Mouse (Mus musculus): ENCODE results near the gene Wfdc3. TPM values are rescaled to one million over a fixed set of nuclear protein-coding genes. Genes with fewer than 3 reads are reported as not detected.

Gene Wfdc3
- polyA plus RNA-seq, 1 experiment from 2014 or later = 1.1 TPM

Other genes starting within 250 kb of the Wfdc3 start
- gene Pigt, start 248.4 kb downstream of the Wfdc3 start, polyA plus RNA-seq (2015; fragmentation: Nextera tagmentation; extraction: Ambion mirVana) = 70.7 and 75.8 TPM in 2 replicates
- gene Wfdc2, start 183.5 kb downstream of the Wfdc3 start, polyA plus RNA-seq (2015; fragmentation: Nextera tagmentation; extraction: Ambion mirVana) = 399 and 441 TPM in 2 replicates
- not detected in 2 replicates for gene Spint3, start 172.5 kb downstream of the Wfdc3 start, polyA plus RNA-seq (2015; fragmentation: Nextera tagmentation; extraction: Ambion mirVana)
- not detected in 2 replicates for gene Wfdc6a, start 160.5 kb downstream of the Wfdc3 start, polyA plus RNA-seq (2015; fragmentation: Nextera tagmentation; extraction: Ambion mirVana)
- gene Eppin, start 152.3 kb downstream of the Wfdc3 start, polyA plus RNA-seq (2015; fragmentation: Nextera tagmentation; extraction: Ambion mirVana) = not detected in 2 replicates
- gene Wfdc6b, start 132.4 kb downstream of the Wfdc3 start, polyA plus RNA-seq (2015; fragmentation: Nextera tagmentation; extraction: Ambion mirVana) = not detected in 2 replicates
- not detected in 2 replicates for gene Wfdc8, start 132.3 kb downstream of the Wfdc3 start, polyA plus RNA-seq (2015; fragmentation: Nextera tagmentation; extraction: Ambion mirVana)
- not detected in 2 replicates for gene Wfdc16, start 107.1 kb downstream of the Wfdc3 start, polyA plus RNA-seq (2015; fragmentation: Nextera tagmentation; extraction: Ambion mirVana)
- not detected in 2 replicates for gene Wfdc10, start 89.9 kb downstream of the Wfdc3 start, polyA plus RNA-seq (2015; fragmentation: Nextera tagmentation; extraction: Ambion mirVana)
- gene Wfdc9, start 89.3 kb downstream of the Wfdc3 start, polyA plus RNA-seq (2015; fragmentation: Nextera tagmentation; extraction: Ambion mirVana) = not detected in 2 replicates
- gene Wfdc11, start 71.8 kb downstream of the Wfdc3 start, polyA plus RNA-seq (2015; fragmentation: Nextera tagmentation; extraction: Ambion mirVana) = not detected in 2 replicates
- 0.97 and 1.3 TPM in 2 replicates for gene Wfdc13, start 60.8 kb downstream of the Wfdc3 start, polyA plus RNA-seq (2015; fragmentation: Nextera tagmentation; extraction: Ambion mirVana)
- gene Spint4, start 47.4 kb downstream of the Wfdc3 start, polyA plus RNA-seq (2015; fragmentation: Nextera tagmentation; extraction: Ambion mirVana) = 0.49 and 1.2 TPM in 2 replicates
- not detected in 2 replicates for gene Spint5, start 30.6 kb downstream of the Wfdc3 start, polyA plus RNA-seq (2015; fragmentation: Nextera tagmentation; extraction: Ambion mirVana)
- gene Dnttip1, start 52 bp upstream of the Wfdc3 start, polyA plus RNA-seq (2015; fragmentation: Nextera tagmentation; extraction: Ambion mirVana) = 73.3 and 74.2 TPM in 2 replicates
- 449 and 509 TPM in 2 replicates for gene Ube2c, start 24.0 kb upstream of the Wfdc3 start, polyA plus RNA-seq (2015; fragmentation: Nextera tagmentation; extraction: Ambion mirVana)
- gene Tnnc2, start 34.0 kb upstream of the Wfdc3 start, polyA plus RNA-seq (2015; fragmentation: Nextera tagmentation; extraction: Ambion mirVana) = 21.0 and 22.3 TPM in 2 replicates
- gene Snx21, start 39.9 kb upstream of the Wfdc3 start, polyA plus RNA-seq (2015; fragmentation: Nextera tagmentation; extraction: Ambion mirVana) = 22.7 and 25.2 TPM in 2 replicates
- gene Acot8, start 59.0 kb upstream of the Wfdc3 start, polyA plus RNA-seq (2015; fragmentation: Nextera tagmentation; extraction: Ambion mirVana) = 27.3 and 30.8 TPM in 2 replicates
- 10.6 and 11.9 TPM in 2 replicates for gene Zswim3, start 59.2 kb upstream of the Wfdc3 start, polyA plus RNA-seq (2015; fragmentation: Nextera tagmentation; extraction: Ambion mirVana)
- 21.7 and 22.3 TPM in 2 replicates for gene Zswim1, start 76.8 kb upstream of the Wfdc3 start, polyA plus RNA-seq (2015; fragmentation: Nextera tagmentation; extraction: Ambion mirVana)
- not detected in 2 replicates for gene Spata25, start 82.6 kb upstream of the Wfdc3 start, polyA plus RNA-seq (2015; fragmentation: Nextera tagmentation; extraction: Ambion mirVana)
- gene Ctsa, start 86.9 kb upstream of the Wfdc3 start, polyA plus RNA-seq (2015; fragmentation: Nextera tagmentation; extraction: Ambion mirVana) = 206 and 211 TPM in 2 replicates
- 8.8 and 9.0 TPM in 2 replicates for gene Neurl2, start 87.5 kb upstream of the Wfdc3 start, polyA plus RNA-seq (2015; fragmentation: Nextera tagmentation; extraction: Ambion mirVana)
- 44.8 and 47.5 TPM in 2 replicates for gene Pltp, start 111.8 kb upstream of the Wfdc3 start, polyA plus RNA-seq (2015; fragmentation: Nextera tagmentation; extraction: Ambion mirVana)
- gene Pcif1, start 133.4 kb upstream of the Wfdc3 start, polyA plus RNA-seq (2015; fragmentation: Nextera tagmentation; extraction: Ambion mirVana) = 74.9 and 79.7 TPM in 2 replicates
- gene Zfp335, start 165.8 kb upstream of the Wfdc3 start, polyA plus RNA-seq (2015; fragmentation: Nextera tagmentation; extraction: Ambion mirVana) = 15.1 and 16.2 TPM in 2 replicates
- 2.5 and 3.2 TPM in 2 replicates for gene Mmp9, start 194.8 kb upstream of the Wfdc3 start, polyA plus RNA-seq (2015; fragmentation: Nextera tagmentation; extraction: Ambion mirVana)
- 0.85 and 0.94 TPM in 2 replicates for gene Slc12a5, start 214.9 kb upstream of the Wfdc3 start, polyA plus RNA-seq (2015; fragmentation: Nextera tagmentation; extraction: Ambion mirVana)

All from kidney, embryonic 16.5 days (tissue).